Mouse (Mus musculus): Measurements from ENCODE around the gene Spop.

GRCm38 (mm10) chr11:95511919-95512318, 98.0 kb downstream of the Spop start:
- TF ChIP-seq EP300 (IDR thresholded peaks at IDR 0.05) (no peak), CTCF (IDR thresholded peaks at IDR 0.05) (no peak)

All from lung, postnatal 0 days (tissue).